Comparison of ENCODE assay signal across 8 mouse cellular contexts in the genomic region with DNA sequence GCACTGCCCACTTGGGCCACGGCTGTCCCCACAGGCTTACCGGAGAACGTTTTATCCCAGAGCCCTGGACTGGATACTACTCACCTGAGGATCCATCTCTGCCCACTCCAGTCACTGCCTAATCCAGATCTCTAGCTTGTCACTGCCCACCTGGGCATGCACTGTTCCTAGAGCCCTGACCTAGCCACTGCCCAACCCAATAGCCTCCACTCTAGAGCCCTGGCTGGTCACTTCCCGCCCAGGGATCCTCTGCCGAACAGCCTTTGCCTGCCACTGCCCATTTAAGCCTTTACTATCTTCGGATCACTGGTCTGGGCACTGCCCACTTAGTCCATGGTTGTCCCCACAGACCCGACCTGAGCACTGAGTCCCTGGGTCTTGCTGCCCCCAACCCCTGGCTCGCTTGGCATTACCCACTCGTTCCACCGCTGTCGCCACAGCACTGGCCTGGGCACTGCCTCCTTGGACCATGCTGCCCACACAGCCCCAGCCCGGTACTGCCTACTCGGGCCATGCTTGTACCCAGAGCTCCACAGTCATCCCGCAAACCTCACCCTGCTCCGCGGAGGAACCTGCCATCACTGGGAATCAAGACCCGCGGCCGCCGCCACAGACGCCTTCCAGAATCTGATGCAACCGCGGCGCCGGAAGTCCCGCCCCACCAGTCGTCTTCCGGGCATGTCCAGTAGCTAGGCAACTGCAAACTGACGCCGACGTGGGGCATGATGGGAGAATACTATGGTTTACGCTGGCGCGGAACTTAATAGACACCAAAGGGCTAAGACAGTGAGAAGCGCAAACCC. TPM values are rescaled to one million over a fixed set of nuclear protein-coding genes. Genes with fewer than 3 reads are reported as not detected.
DNase-seq lines count a peak whose midpoint lies in the region; ATAC-seq and TF ChIP-seq lines count a peak whose summit lies in the region.

A gene (minus strand): TSS at position 663 of the 803 bp plus-strand sequence.

- 1% methylated on average over 35 of the region's 35 CpGs for WGBS in forebrain, embryonic 12.5 days
- WGBS in heart, postnatal 0 days, result 1% methylated on average over 35 of the region's 35 CpGs
- 2% methylated on average over 35 of the region's 35 CpGs for WGBS in liver, embryonic 16.5 days (ENCODE audit: insufficient replicate concordance)
- WGBS in neural tube, embryonic 13.5 days, result 2% methylated on average over 35 of the region's 35 CpGs

- no peak for TF ChIP-seq CTCF in E14TG2a.4 (conservative IDR thresholded peaks at IDR 0.05; ENCODE audit: low read length)
- TF ChIP-seq CTCF in heart, postnatal 0 days (IDR thresholded peaks at IDR 0.05; ENCODE audit: low read depth), result no peak
- TF ChIP-seq CTCF in testis, adult 2 months (IDR thresholded peaks at IDR 0.05; ENCODE audit: control insufficient read depth, insufficient read depth, insufficient replicate concordance, low read depth, low read length), result no peak

- peak within 1 kb of the TSS; percentile 92 for H3K9ac ChIP-seq in forebrain, embryonic 12.5 days
- H3K9ac ChIP-seq in heart, postnatal 0 days (replicated peaks; ENCODE audit: low read depth, low read length), result peak within 1 kb of the TSS; percentile 75
- peak within 1 kb of the TSS; percentile 99 for H3K9ac ChIP-seq in liver, embryonic 16.5 days (ENCODE audit: low read depth, low read length)
- peak within 1 kb of the TSS; percentile 92 for H3K9ac ChIP-seq in neural tube, embryonic 13.5 days

- no peaks in the 10 kb centered on the region for H3K9me3 ChIP-seq in E14TG2a.4 (ENCODE audit: low read length)
- no peaks in the 10 kb centered on the region for H3K9me3 ChIP-seq in forebrain, embryonic 12.5 days
- no peaks in the 10 kb centered on the region for H3K9me3 ChIP-seq in heart, postnatal 0 days (replicated peaks; ENCODE audit: control insufficient read depth, low read length)
- H3K9me3 ChIP-seq in liver, embryonic 16.5 days (replicated peaks; ENCODE audit: control insufficient read depth, low read length), result no peaks in the 10 kb centered on the region
- no peaks in the 10 kb centered on the region for H3K9me3 ChIP-seq in neural tube, embryonic 13.5 days

- no peak for TF ChIP-seq EP300 in heart, postnatal 0 days (IDR thresholded peaks at IDR 0.05; ENCODE audit: low read depth)

- peaks cover 42% of the 10 kb centered on the region for H3K36me3 ChIP-seq in E14TG2a.4 (ENCODE audit: insufficient read depth, low read length)
- no peaks in the 10 kb centered on the region; the same call in 1 of the 2 replicates for H3K36me3 ChIP-seq in forebrain, embryonic 12.5 days (replicated peaks)
- H3K36me3 ChIP-seq in heart, postnatal 0 days (replicated peaks; ENCODE audit: control insufficient read depth, insufficient read depth, low read length), result no peaks in the 10 kb centered on the region
- H3K36me3 ChIP-seq in liver, embryonic 16.5 days (ENCODE audit: control insufficient read depth, insufficient read depth), result peaks cover 10% of the 10 kb centered on the region
- H3K36me3 ChIP-seq in neural tube, embryonic 13.5 days, result peaks cover 8% of the 10 kb centered on the region; the same call in 1 of the 2 replicates
- no peaks in the 10 kb centered on the region for H3K36me3 ChIP-seq in testis, adult 2 months (ENCODE audit: control insufficient read depth, insufficient read depth, low read length)

- peak; percentile 98 for ATAC-seq in forebrain, embryonic 12.5 days (ENCODE audit: low FRiP score)
- ATAC-seq in heart, postnatal 0 days (ENCODE audit: insufficient read depth, low read depth), result peak; percentile 96
- ATAC-seq in liver, embryonic 16.5 days (ENCODE audit: low read depth), result peak; percentile 98
- peak; percentile 99 for ATAC-seq in neural tube, embryonic 13.5 days (ENCODE audit: low read depth)

- peak within 1 kb of the TSS; percentile 100 for H3K4me3 ChIP-seq in E14TG2a.4 (replicated peaks; ENCODE audit: low read length)
- peak within 1 kb of the TSS; percentile 88 for H3K4me3 ChIP-seq in forebrain, embryonic 12.5 days (replicated peaks)
- peak within 1 kb of the TSS; percentile 75 for H3K4me3 ChIP-seq in heart, postnatal 0 days (ENCODE audit: low read depth, low read length)
- H3K4me3 ChIP-seq in liver, embryonic 16.5 days (ENCODE audit: low read depth, low read length), result peak within 1 kb of the TSS; percentile 99
- peak within 1 kb of the TSS; percentile 89 for H3K4me3 ChIP-seq in neural tube, embryonic 13.5 days
- H3K4me3 ChIP-seq in testis, adult 2 months (ENCODE audit: control insufficient read depth, low read depth, low read length), result peak within 1 kb of the TSS; percentile 97

- H3K4me1 ChIP-seq in E14TG2a.4 (replicated peaks; ENCODE audit: low read depth, low read length), result peaks cover 63% of the 10 kb centered on the region
- H3K4me1 ChIP-seq in forebrain, embryonic 12.5 days, result peaks cover 27% of the 10 kb centered on the region
- H3K4me1 ChIP-seq in heart, postnatal 0 days (ENCODE audit: control insufficient read depth, insufficient read depth), result peaks cover 8% of the 10 kb centered on the region
- peaks cover 22% of the 10 kb centered on the region for H3K4me1 ChIP-seq in liver, embryonic 16.5 days (ENCODE audit: control insufficient read depth, low read depth, low read length)
- H3K4me1 ChIP-seq in neural tube, embryonic 13.5 days (replicated peaks), result peaks cover 29% of the 10 kb centered on the region
- peaks cover 4% of the 10 kb centered on the region for H3K4me1 ChIP-seq in testis, adult 2 months (ENCODE audit: control insufficient read depth, insufficient read depth, low read length)

- H3K4me2 ChIP-seq in forebrain, embryonic 12.5 days, result peak within 1 kb of the TSS; percentile 97
- peak within 1 kb of the TSS; percentile 69 for H3K4me2 ChIP-seq in heart, postnatal 0 days (ENCODE audit: low read depth, low read length)
- peak within 1 kb of the TSS; percentile 88 for H3K4me2 ChIP-seq in liver, embryonic 16.5 days (ENCODE audit: low read depth, low read length)
- H3K4me2 ChIP-seq in neural tube, embryonic 13.5 days, result peak within 1 kb of the TSS; percentile 99

- peak; percentile 92 for TF ChIP-seq POLR2A in testis, adult 2 months (IDR thresholded peaks at IDR 0.05; ENCODE audit: control insufficient read depth, low read depth, low read length)

- H3K27ac ChIP-seq in forebrain, embryonic 12.5 days, result peak within 1 kb of the TSS; percentile 66; the same call in 1 of the 2 replicates
- H3K27ac ChIP-seq in heart, postnatal 0 days (ENCODE audit: low read depth), result peak within 1 kb of the TSS; percentile 18
- H3K27ac ChIP-seq in liver, embryonic 16.5 days (ENCODE audit: low read length), result peak within 1 kb of the TSS; percentile 83
- peak within 1 kb of the TSS; percentile 67 for H3K27ac ChIP-seq in neural tube, embryonic 13.5 days (replicated peaks)
- peak within 1 kb of the TSS; percentile 76 for H3K27ac ChIP-seq in testis, adult 2 months (ENCODE audit: control insufficient read depth, insufficient read depth, low read depth, low read length)

- H3K27me3 ChIP-seq in E14TG2a.4 (ENCODE audit: insufficient read depth, low read length), result no peaks in the 10 kb centered on the region
- no peaks in the 10 kb centered on the region for H3K27me3 ChIP-seq in forebrain, embryonic 12.5 days
- H3K27me3 ChIP-seq in heart, postnatal 0 days (ENCODE audit: control insufficient read depth, insufficient read depth, low read length), result no peaks in the 10 kb centered on the region
- no peaks in the 10 kb centered on the region for H3K27me3 ChIP-seq in liver, embryonic 16.5 days (ENCODE audit: control insufficient read depth, insufficient read depth, low read depth, low read length)
- no peaks in the 10 kb centered on the region for H3K27me3 ChIP-seq in neural tube, embryonic 13.5 days
- H3K27me3 ChIP-seq in testis, adult 2 months (ENCODE audit: control insufficient read depth, insufficient read depth, low read length), result no peaks in the 10 kb centered on the region

- DNase-seq in c-Kit-positive CD71-positive TER-119-positive erythroid progenitor cells, embryonic 14.5 days (ENCODE audit: low spot score), result peak; percentile 95
- peak; percentile 93 for DNase-seq in heart, postnatal 0 days (ENCODE audit: low spot score)
- DNase-seq in kidney, postnatal 4 days, result peak; percentile 97

RNA-seq across cellular contexts. Expression of the gene that starts here (rescaled TPM):
- polyA plus RNA-seq in forebrain, embryonic 12.5 days (2016; fragmentation: Nextera tagmentation; extraction: Ambion mirVana), result 69.0 and 74.3 TPM in 2 replicates
- total RNA-seq in heart, postnatal 0 days (2014; rRNA removed; ENCODE audit: low replicate concordance), result 7.0 and 15.4 TPM in 2 replicates
- 14.7 TPM in 2 replicates for polyA plus RNA-seq in heart, postnatal 0 days (2015; fragmentation: Nextera tagmentation; extraction: Ambion mirVana)
- polyA plus RNA-seq in liver, embryonic 16.5 days (2015; fragmentation: Nextera tagmentation; extraction: Ambion mirVana), result 62.0 and 64.3 TPM in 2 replicates
- 57.8 and 61.5 TPM in 2 replicates for polyA plus RNA-seq in neural tube, embryonic 13.5 days (2015; fragmentation: Nextera tagmentation; extraction: Ambion mirVana)
- polyA plus RNA-seq in testis, adult 2 months (2012; rRNA removed), result 14.5 TPM in 2 replicates

Comparison
In these comparisons a context has a peak if more than half of its experiments do, and no peak if none do; other contexts are left out.
1. Peak in every context shown above with its lines: DNase-seq, ATAC-seq, H3K4me3 ChIP-seq and H3K27ac ChIP-seq.
2. H3K27ac ChIP-seq: peak in every context shown above with its lines; median percentile 83 in liver, embryonic 16.5 days; 76 in testis, adult 2 months; 67 in neural tube, embryonic 13.5 days; 66 in forebrain, embryonic 12.5 days; 18 in heart, postnatal 0 days.